Mouse (Mus musculus) NIH3T3 (cell line): Measurements from ENCODE around the gene Bola2.

Experiments
- DNase-seq: peaks from one replicate; pipeline ENCODE4 v3.0.0-alpha.2; 2012; ENCODE audit warnings: low read depth

Bola2 gene

GRCm38 (mm10) chr7:126690737-126691136 lies 4.5 kb upstream of the Bola2 start:
- DNase-seq = no peak

GRCm38 (mm10) chr7:126691676-126692075 lies 3.5 kb upstream of the Bola2 start:
- no peak for DNase-seq

- DNase-seq = no peak
Observed at GRCm38 (mm10) chr7:126692426-126692825, 2.8 kb upstream of the Bola2 start.

GRCm38 (mm10) chr7:126693256-126693655 lies 1.9 kb upstream of the Bola2 start:
- peak; percentile 90 for DNase-seq

GRCm38 (mm10) chr7:126693781-126694180 lies 1.4 kb upstream of the Bola2 start:
- no peak for DNase-seq

GRCm38 (mm10) chr7:126694441-126695051 lies 655 bp upstream of the Bola2 start:
- DNase-seq = peak; percentile 24

- DNase-seq = peak; percentile 97
Observed at GRCm38 (mm10) chr7:126695631-126696207, 518 bp downstream of the Bola2 start, which contains the start of gene Slx1b. Gene Slx1b, minus strand, starts transcription at chr7:126695784.

- DNase-seq = no peak
Observed at GRCm38 (mm10) chr7:126696303-126696702, 1.1 kb downstream of the Bola2 start.

GRCm38 (mm10) chr7:126696886-126697285 lies 1.7 kb downstream of the Bola2 start:
- DNase-seq = no peak

GRCm38 (mm10) chr7:126697838-126698237 lies 2.6 kb downstream of the Bola2 start:
- DNase-seq = no peak

GRCm38 (mm10) chr7:126700063-126701015 lies 5.1 kb downstream of the Bola2 start:
- no peak for DNase-seq

- peak; percentile 83 for DNase-seq
Observed at GRCm38 (mm10) chr7:126701070-126701469, 5.9 kb downstream of the Bola2 start.

- no peak for DNase-seq
Observed at GRCm38 (mm10) chr7:126701559-126702357, 6.6 kb downstream of the Bola2 start.

- no peak for DNase-seq
Observed at GRCm38 (mm10) chr7:126702358-126702757, 7.2 kb downstream of the Bola2 start.

- DNase-seq = no peak
Observed at GRCm38 (mm10) chr7:126702861-126703756, 7.9 kb downstream of the Bola2 start.

GRCm38 (mm10) chr7:126703757-126704077 lies 8.5 kb downstream of the Bola2 start:
- DNase-seq = no peak

- no peak for DNase-seq
Observed at GRCm38 (mm10) chr7:126704121-126704980, 9.2 kb downstream of the Bola2 start.

- no peak for DNase-seq
Observed at GRCm38 (mm10) chr7:126707442-126708174, 12.4 kb downstream of the Bola2 start, which contains the start of gene Coro1a. Gene Coro1a, minus strand, starts transcription at chr7:126707787.
